Mouse (Mus musculus): ENCODE data around the gene Phactr2. TPM values are rescaled to one million over a fixed set of nuclear protein-coding genes. Genes with fewer than 3 reads are reported as not detected.

The Phactr2 gene
- polyA plus RNA-seq, 1 experiment: 3.5 TPM

GRCm38 (mm10) chr10:13411056-13411455 lies 63.2 kb downstream of the Phactr2 start:
- Histone ChIP-seq H3K36me3 (ENCODE audit: control insufficient read depth, insufficient read depth, low read length) (no peaks in the 10 kb centered on the region), H3K4me1 (ENCODE audit: control insufficient read depth, insufficient read depth, insufficient read length) (no peaks in the 10 kb centered on the region), H3K4me3 (ENCODE audit: extremely low read depth, insufficient read depth, insufficient read length) (no peak overlapping the region), H3K27ac (ENCODE audit: insufficient read depth, low read length) (no peak overlapping the region), H3K27me3 (ENCODE audit: control insufficient read depth, insufficient read depth, low read length) (no peaks in the 10 kb centered on the region)
- 93% methylated on average over 3 of the region's 3 CpGs for WGBS
- no peak for TF ChIP-seq POLR2A (IDR thresholded peaks at IDR 0.05; ENCODE audit: low read depth, low read length)
- no peak for DNase-seq (ENCODE audit: low read depth in 1 of 2, low spot score in 2 of 2)

- no peak for DNase-seq (ENCODE audit: low read depth in 1 of 2, low spot score in 2 of 2)
- no peak overlapping the region for H3K27ac ChIP-seq (ENCODE audit: insufficient read depth, low read length)
- no peaks in the 10 kb centered on the region for H3K27me3 ChIP-seq (ENCODE audit: control insufficient read depth, insufficient read depth, low read length)
- no peak overlapping the region for H3K4me3 ChIP-seq (ENCODE audit: extremely low read depth, insufficient read depth, insufficient read length)
- H3K4me1 ChIP-seq (ENCODE audit: control insufficient read depth, insufficient read depth, insufficient read length): no peaks in the 10 kb centered on the region
- WGBS: 94% methylated on average over 1 of the region's 1 CpGs
- no peaks in the 10 kb centered on the region for H3K36me3 ChIP-seq (ENCODE audit: control insufficient read depth, insufficient read depth, low read length)
- TF ChIP-seq CTCF (IDR thresholded peaks at IDR 0.05; ENCODE audit: extremely low read depth, insufficient read depth, insufficient read length, insufficient replicate concordance): no peak
Measured at GRCm38 (mm10) chr10:13401971-13402370, 72.2 kb downstream of the Phactr2 start.

DNA sequence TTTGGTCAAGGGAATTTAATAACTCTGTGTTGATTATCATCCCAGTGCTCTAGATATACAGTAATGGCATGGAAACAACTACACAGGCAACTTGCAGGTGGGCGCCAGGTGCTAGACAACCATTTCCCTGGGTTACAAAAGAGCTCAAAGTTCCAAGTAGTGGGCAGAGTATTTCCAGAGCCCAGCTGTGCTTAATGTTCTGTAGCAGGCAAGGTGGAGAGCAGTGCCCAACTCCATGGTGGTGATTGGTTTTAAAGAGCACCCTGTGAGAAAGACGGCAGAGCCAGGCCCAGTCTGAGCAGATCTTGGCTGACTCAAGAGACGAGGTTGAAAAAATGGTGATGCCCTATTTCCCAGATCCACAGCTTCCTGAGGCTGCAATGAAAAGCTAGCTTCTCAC lies 78.5 kb downstream of the Phactr2 start:
- WGBS: 91% methylated on average over 3 of the region's 3 CpGs
- TF ChIP-seq POLR2A (IDR thresholded peaks at IDR 0.05; ENCODE audit: low read depth, low read length) (no peak), CTCF (IDR thresholded peaks at IDR 0.05; ENCODE audit: extremely low read depth, insufficient read depth, insufficient read length, insufficient replicate concordance) (no peak)
- H3K27ac ChIP-seq (ENCODE audit: insufficient read depth, low read length): no peak overlapping the region
- no peak overlapping the region for H3K4me3 ChIP-seq (ENCODE audit: extremely low read depth, insufficient read depth, insufficient read length)
- DNase-seq (ENCODE audit: low read depth in 1 of 2, low spot score in 2 of 2): no peak
- H3K36me3 ChIP-seq (ENCODE audit: control insufficient read depth, insufficient read depth, low read length): no peaks in the 10 kb centered on the region
- H3K27me3 ChIP-seq (ENCODE audit: control insufficient read depth, insufficient read depth, low read length): no peaks in the 10 kb centered on the region
- no peaks in the 10 kb centered on the region for H3K4me1 ChIP-seq (ENCODE audit: control insufficient read depth, insufficient read depth, insufficient read length)

GRCm38 (mm10) chr10:13394000-13394399 lies 80.2 kb downstream of the Phactr2 start:
- Histone ChIP-seq H3K36me3 (ENCODE audit: control insufficient read depth, insufficient read depth, low read length) (no peaks in the 10 kb centered on the region), H3K27ac (ENCODE audit: insufficient read depth, low read length) (no peak overlapping the region), H3K4me3 (ENCODE audit: extremely low read depth, insufficient read depth, insufficient read length) (no peak overlapping the region), H3K4me1 (ENCODE audit: control insufficient read depth, insufficient read depth, insufficient read length) (no peaks in the 10 kb centered on the region), H3K27me3 (ENCODE audit: control insufficient read depth, insufficient read depth, low read length) (no peaks in the 10 kb centered on the region)
- 86% methylated on average over 4 of the region's 4 CpGs for WGBS
- no peak for DNase-seq (ENCODE audit: low read depth in 1 of 2, low spot score in 2 of 2)
- no peak for TF ChIP-seq POLR2A (IDR thresholded peaks at IDR 0.05; ENCODE audit: low read depth, low read length)
- no peak for TF ChIP-seq CTCF (IDR thresholded peaks at IDR 0.05; ENCODE audit: extremely low read depth, insufficient read depth, insufficient read length, insufficient replicate concordance)

GRCm38 (mm10) chr10:13388116-13388922 lies 85.9 kb downstream of the Phactr2 start:
- Histone ChIP-seq H3K27ac (ENCODE audit: insufficient read depth, low read length) (no peak overlapping the region), H3K4me3 (ENCODE audit: extremely low read depth, insufficient read depth, insufficient read length) (no peak overlapping the region), H3K27me3 (ENCODE audit: control insufficient read depth, insufficient read depth, low read length) (no peaks in the 10 kb centered on the region), H3K4me1 (ENCODE audit: control insufficient read depth, insufficient read depth, insufficient read length) (no peaks in the 10 kb centered on the region), H3K36me3 (ENCODE audit: control insufficient read depth, insufficient read depth, low read length) (no peaks in the 10 kb centered on the region)
- 51% methylated on average over 11 of the region's 11 CpGs for WGBS
- DNase-seq (ENCODE audit: low read depth in 1 of 2, low spot score in 2 of 2): no peak
- TF ChIP-seq POLR2A (IDR thresholded peaks at IDR 0.05; ENCODE audit: low read depth, low read length) (no peak), CTCF (IDR thresholded peaks at IDR 0.05; ENCODE audit: extremely low read depth, insufficient read depth, insufficient read length, insufficient replicate concordance) (no peak)

DNA sequence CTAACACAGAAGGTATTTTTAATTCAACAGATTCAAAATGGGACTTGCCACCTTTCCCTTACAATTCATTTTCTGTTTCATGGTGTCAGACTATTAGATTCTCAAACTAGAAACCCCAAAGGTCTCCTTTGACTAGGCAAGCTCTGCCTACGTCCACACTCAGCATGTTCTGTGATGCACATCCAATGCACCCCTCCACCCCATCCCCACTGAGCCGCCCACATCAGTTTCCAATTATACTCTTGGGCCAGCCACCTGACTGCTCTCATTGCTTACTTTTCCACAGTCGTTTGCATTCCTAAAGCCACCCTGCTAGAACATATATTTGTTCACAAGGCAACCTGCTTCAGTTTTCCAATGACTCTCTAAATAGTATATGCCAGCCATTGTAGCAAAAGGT lies 89.3 kb downstream of the Phactr2 start:
- Histone ChIP-seq H3K27ac (ENCODE audit: insufficient read depth, low read length) (no peak overlapping the region), H3K4me3 (ENCODE audit: extremely low read depth, insufficient read depth, insufficient read length) (no peak overlapping the region), H3K4me1 (ENCODE audit: control insufficient read depth, insufficient read depth, insufficient read length) (no peaks in the 10 kb centered on the region), H3K27me3 (ENCODE audit: control insufficient read depth, insufficient read depth, low read length) (no peaks in the 10 kb centered on the region), H3K36me3 (ENCODE audit: control insufficient read depth, insufficient read depth, low read length) (no peaks in the 10 kb centered on the region)
- TF ChIP-seq CTCF (IDR thresholded peaks at IDR 0.05; ENCODE audit: extremely low read depth, insufficient read depth, insufficient read length, insufficient replicate concordance) (no peak), POLR2A (IDR thresholded peaks at IDR 0.05; ENCODE audit: low read depth, low read length) (no peak)
- 77% methylated on average over 3 of the region's 3 CpGs for WGBS
- DNase-seq (ENCODE audit: low read depth in 1 of 2, low spot score in 2 of 2): no peak

DNA sequence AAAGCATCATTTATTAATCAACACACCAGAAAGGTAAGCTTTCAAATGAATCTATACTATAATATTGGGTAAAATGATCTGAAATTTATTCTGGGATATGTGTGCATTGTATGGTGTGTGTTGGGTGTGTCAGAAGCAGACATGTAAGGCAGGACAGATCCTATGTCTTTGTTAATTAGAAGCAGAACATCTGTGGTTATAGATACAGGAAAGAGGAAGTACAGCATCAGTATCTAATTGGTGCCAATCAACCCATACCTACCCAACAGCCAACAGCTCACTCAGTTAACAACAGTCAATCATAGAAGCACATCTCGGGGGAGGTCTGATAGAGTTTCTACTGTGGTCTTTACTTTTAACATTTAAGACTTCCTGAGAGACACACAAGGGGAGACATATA lies 96.3 kb downstream of the Phactr2 start:
- TF ChIP-seq POLR2A (IDR thresholded peaks at IDR 0.05; ENCODE audit: low read depth, low read length): no peak
- no peak for TF ChIP-seq CTCF (IDR thresholded peaks at IDR 0.05; ENCODE audit: extremely low read depth, insufficient read depth, insufficient read length, insufficient replicate concordance)
- H3K4me1 ChIP-seq (ENCODE audit: control insufficient read depth, insufficient read depth, insufficient read length): no peaks in the 10 kb centered on the region
- 81% methylated on average over 1 of the region's 1 CpGs for WGBS

More for the DNA sequence above, 96.3 kb downstream of the Phactr2 start:
- no peaks in the 10 kb centered on the region for H3K36me3 ChIP-seq (ENCODE audit: control insufficient read depth, insufficient read depth, low read length)
- no peak overlapping the region for H3K4me3 ChIP-seq (ENCODE audit: extremely low read depth, insufficient read depth, insufficient read length)
- no peaks in the 10 kb centered on the region for H3K27me3 ChIP-seq (ENCODE audit: control insufficient read depth, insufficient read depth, low read length)
- H3K27ac ChIP-seq (ENCODE audit: insufficient read depth, low read length): no peak overlapping the region
- no peak for DNase-seq (ENCODE audit: low read depth in 1 of 2, low spot score in 2 of 2)
